Mouse (Mus musculus) thymus, adult 2 months (tissue): ENCODE measurements around the gene Cd3e. TPM values are rescaled to one million over a fixed set of nuclear protein-coding genes. Genes with fewer than 3 reads are reported as not detected.
A peak's percentile ranks its signal among the peaks of the same experiment; 100 is the strongest.

Experiments
- DNase-seq: peaks from one replicate; pipeline ENCODE4 v3.0.0; 2021
- H3K27ac ChIP-seq: fragments of 200-500 bp; 2 replicates; pipeline ENCODE4 v1.5.1; 2012; ENCODE audit warnings: low read length, control low read depth; ENCODE audit not compliant: control insufficient read depth, insufficient read depth
- H3K27me3 ChIP-seq: fragments of 200-500 bp; 2 replicates; pipeline ENCODE4 v1.6.1; 2012; ENCODE audit warnings: mild to moderate bottlenecking, low read length, moderate library complexity, mixed read lengths; ENCODE audit not compliant: control insufficient read depth, insufficient read depth
- H3K36me3 ChIP-seq: fragments of 200-500 bp; 2 replicates; pipeline ENCODE4 v1.6.1; 2012; ENCODE audit warnings: mild to moderate bottlenecking, low read length, moderate library complexity; ENCODE audit not compliant: control insufficient read depth, insufficient read depth
- H3K4me1 ChIP-seq: fragments of 200-500 bp; replicated peaks from 2 replicates; pipeline ENCODE4 v1.6.1; 2012; ENCODE audit warnings: low read length; ENCODE audit not compliant: control insufficient read depth, insufficient read depth
- H3K4me3 ChIP-seq: fragments of 200-500 bp; 2 replicates; pipeline ENCODE4 v1.5.1; 2012; ENCODE audit warnings: mild to moderate bottlenecking, low read length, control low read depth, moderate library complexity; ENCODE audit not compliant: control insufficient read depth, insufficient read depth
- CTCF ChIP-seq: fragments of 200-500 bp; IDR thresholded peaks from 2 replicates; pipeline ENCODE4 v1.5.1; 2012; ENCODE audit warnings: mild to moderate bottlenecking, control low read depth, low read length, moderate library complexity, borderline replicate concordance; ENCODE audit not compliant: control insufficient read depth, poor library complexity, insufficient read depth; ENCODE audit errors: extremely low read depth
- POLR2A ChIP-seq: fragments of 200-500 bp; IDR thresholded peaks from 2 replicates; pipeline ENCODE4 v1.6.1; 2012; ENCODE audit warnings: mild to moderate bottlenecking, low read length, control low read depth, moderate library complexity; ENCODE audit not compliant: control insufficient read depth, poor library complexity, insufficient read depth; ENCODE audit errors: extremely low read depth
- WGBS: fragments of 180-500 bp; shearing (Covaris S2); methylation state at CpG from one replicate; pipeline ENCODE4 v1.1.7; 2018; 5-methylcytosine and 5-hydroxymethylcytosine counted together
- polyA plus RNA-seq: library from polyadenylated mRNA; depleted of rRNA; stranded (reverse); fragments of >200 nt; gene quantifications from 2 replicates; pipeline ENCODE4 v1.2.3, GENCODE M21; 2012

Cd3e gene
- polyA plus RNA-seq, 1 experiment, result 343 TPM

- Histone ChIP-seq H3K36me3 (no peaks in the 10 kb centered on the region), H3K4me3 (no peak overlapping the region), H3K4me1 (peaks cover 14% of the 10 kb centered on the region), H3K27ac (no peak overlapping the region), H3K27me3 (no peaks in the 10 kb centered on the region)
- DNase-seq, result no peak
- TF ChIP-seq POLR2A (no peak), CTCF (no peak)
Measured at GRCm38 (mm10) chr9:44992271-44992670, 17.2 kb downstream of the Cd3e start.

GRCm38 (mm10) chr9:44991821-44992220 is 17.6 kb downstream of the Cd3e start:
- Histone ChIP-seq H3K4me3 (no peak overlapping the region), H3K36me3 (no peaks in the 10 kb centered on the region), H3K27ac (no peak overlapping the region), H3K27me3 (no peaks in the 10 kb centered on the region), H3K4me1 (peaks cover 15% of the 10 kb centered on the region)
- WGBS, result 91% methylated on average over 2 of the region's 2 CpGs
- TF ChIP-seq CTCF (no peak), POLR2A (no peak)
- DNase-seq, result no peak

- peaks cover 22% of the 10 kb centered on the region for H3K4me1 ChIP-seq
- no peak overlapping the region; the same call in 1 of the 2 replicates for H3K4me3 ChIP-seq
- TF ChIP-seq CTCF, result no peak
- peak; percentile 41; the same call in 1 of the 2 replicates for TF ChIP-seq POLR2A
- peak overlapping the region; percentile 100 for H3K27ac ChIP-seq
- DNase-seq, result no peak
- WGBS, result 11% methylated on average over 5 of the region's 5 CpGs
- H3K27me3 ChIP-seq, result no peaks in the 10 kb centered on the region
- H3K36me3 ChIP-seq, result peaks cover 17% of the 10 kb centered on the region
Measured at GRCm38 (mm10) chr9:44986976-44987375, 22.5 kb downstream of the Cd3e start.

- H3K27me3 ChIP-seq, result no peaks in the 10 kb centered on the region
- 4% methylated on average over 14 of the region's 14 CpGs for WGBS
- no peak for TF ChIP-seq CTCF
- peak; percentile 82 for TF ChIP-seq POLR2A
- peak overlapping the region; percentile 30 for H3K4me3 ChIP-seq
- peaks cover 17% of the 10 kb centered on the region for H3K36me3 ChIP-seq
- DNase-seq, result peak; percentile 88
- H3K4me1 ChIP-seq, result peaks cover 22% of the 10 kb centered on the region
- H3K27ac ChIP-seq, result peak overlapping the region; percentile 90
Measured at GRCm38 (mm10) chr9:44986242-44986781, 23.1 kb downstream of the Cd3e start.

- Histone ChIP-seq H3K4me1 (peaks cover 23% of the 10 kb centered on the region), H3K27me3 (no peaks in the 10 kb centered on the region), H3K4me3 (peak overlapping the region; percentile 30), H3K36me3 (peaks cover 17% of the 10 kb centered on the region), H3K27ac (peak overlapping the region; percentile 90)
- TF ChIP-seq POLR2A (no peak), CTCF (no peak)
- peak; percentile 57 for DNase-seq
- whole genome bisulfite sequencing, result 6% methylated on average over 3 of the region's 3 CpGs
Measured at GRCm38 (mm10) chr9:44985721-44986161, 23.7 kb downstream of the Cd3e start.

- peak overlapping the region; percentile 100 for H3K27ac ChIP-seq
- WGBS, result 36% methylated on average over 2 of the region's 2 CpGs
- no peak for DNase-seq
- H3K4me3 ChIP-seq, result peak overlapping the region; percentile 70
- peaks cover 25% of the 10 kb centered on the region for H3K4me1 ChIP-seq
- H3K27me3 ChIP-seq, result no peaks in the 10 kb centered on the region
- TF ChIP-seq POLR2A, result no peak
- no peak for TF ChIP-seq CTCF
- peaks cover 17% of the 10 kb centered on the region for H3K36me3 ChIP-seq
Measured at GRCm38 (mm10) chr9:44983001-44983400, 26.4 kb downstream of the Cd3e start.
